Mouse (Mus musculus) myocyte (in vitro differentiated cells): ENCODE measurements around the gene Try4. TPM values are rescaled to one million over a fixed set of nuclear protein-coding genes. Genes with fewer than 3 reads are reported as not detected.
"Not testable (repeated sequence)": the region's sequence is repeated elsewhere in the genome, so short reads cannot be mapped to it uniquely, and the experiment has no call there.

ENCODE experiments used
- H3K27me3 ChIP-seq: one replicate; pipeline ENCODE4 v1.6.1; 2011; ENCODE audit not compliant: control insufficient read depth, insufficient read depth, insufficient read length
- H3K36me3 ChIP-seq: one replicate; pipeline ENCODE4 v1.6.1; 2011; ENCODE audit not compliant: control insufficient read depth, insufficient read depth
- H3K4me2 ChIP-seq: one replicate; pipeline ENCODE4 v1.6.1; 2011; ENCODE audit warnings: low read depth, control low read depth
- H3K4me3 ChIP-seq: one replicate; pipeline ENCODE4 v1.5.1; 2011; ENCODE audit warnings: mild to moderate bottlenecking, control low read depth, moderate library complexity
- H3K79me2 ChIP-seq: one replicate; pipeline ENCODE4 v1.6.1; 2011; ENCODE audit not compliant: control insufficient read depth, insufficient read depth
- H3ac ChIP-seq: one replicate; pipeline ENCODE4 v1.6.1; 2011; ENCODE audit not compliant: control insufficient read depth, insufficient read length
- CEBPB ChIP-seq: IDR thresholded peaks from 2 replicates; pipeline ENCODE4 v1.6.1; 2011; ENCODE audit warnings: mild to moderate bottlenecking, moderate library complexity; ENCODE audit not compliant: poor library complexity, insufficient read depth, severe bottlenecking
- E2F4 ChIP-seq: IDR thresholded peaks from one replicate; pipeline ENCODE4 v1.6.1; 2011; ENCODE audit warnings: mild to moderate bottlenecking, control low read depth, moderate library complexity; ENCODE audit not compliant: insufficient read depth
- MAX ChIP-seq: IDR thresholded peaks from one replicate; pipeline ENCODE4 v1.6.1; 2011; ENCODE audit warnings: low read depth, mild to moderate bottlenecking, control low read depth
- MYOD1 ChIP-seq, 3 experiments: IDR thresholded peaks; one replicate each; pipeline ENCODE4 v1.6.1; 2011; ENCODE audit warnings: control low read depth in 2 of 3, low read depth in 2 of 3, mild to moderate bottlenecking in 2 of 3, moderate library complexity in 1 of 3; ENCODE audit not compliant: insufficient read length in 2 of 3, control insufficient read depth in 1 of 3
- MYOG ChIP-seq, 3 experiments: IDR thresholded peaks; one replicate each; pipeline ENCODE4 v1.6.1; 2011; ENCODE audit warnings: control low read depth in 2 of 3, low read depth in 2 of 3, mild to moderate bottlenecking in 2 of 3; ENCODE audit not compliant: insufficient read length in 2 of 3, control insufficient read depth in 1 of 3, insufficient read depth in 1 of 3
- POLR2A ChIP-seq: IDR thresholded peaks from one replicate; pipeline ENCODE4 v1.6.1; 2011; ENCODE audit warnings: low read depth, mild to moderate bottlenecking, control low read depth, moderate library complexity; ENCODE audit not compliant: insufficient read length
- POLR2AphosphoS2 ChIP-seq: IDR thresholded peaks from one replicate; pipeline ENCODE4 v1.6.1; 2011; ENCODE audit warnings: low read depth, control low read depth; ENCODE audit not compliant: insufficient read length
- REST ChIP-seq: IDR thresholded peaks from one replicate; pipeline ENCODE4 v1.6.1; 2011; ENCODE audit warnings: mild to moderate bottlenecking, control low read depth, moderate library complexity; ENCODE audit not compliant: insufficient read depth, insufficient read length
- SRF ChIP-seq: IDR thresholded peaks from one replicate; pipeline ENCODE4 v1.6.1; 2011; ENCODE audit warnings: low read depth; ENCODE audit not compliant: control insufficient read depth, insufficient read length
- TCF12 ChIP-seq: IDR thresholded peaks from one replicate; pipeline ENCODE4 v1.6.1; 2011; ENCODE audit warnings: mild to moderate bottlenecking, control low read depth; ENCODE audit not compliant: poor library complexity, insufficient read depth, severe bottlenecking
- TCF3 ChIP-seq: IDR thresholded peaks from one replicate; pipeline ENCODE4 v1.6.1; 2011; ENCODE audit warnings: low read depth, control low read depth; ENCODE audit not compliant: insufficient read length
- USF1 ChIP-seq: IDR thresholded peaks from one replicate; pipeline ENCODE4 v1.6.1; 2011; ENCODE audit warnings: low read depth, mild to moderate bottlenecking, control low read depth, moderate library complexity
- polyA plus RNA-seq: library from polyadenylated mRNA; unstranded; fragments of >200 nt; fragmentation: generic; extraction: Trizol; gene quantifications from one replicate; pipeline ENCODE4 v1.2.1, GENCODE M21; 2012; ENCODE audit warnings: missing spikeins

Gene Try4
- polyA plus RNA-seq, 1 experiment = not detected

GRCm38 (mm10) chr6:41298255-41298654 is 3.8 kb upstream of the Try4 start:
- H3K27me3 ChIP-seq = no peaks in the 10 kb centered on the region
- H3K4me3 ChIP-seq = no peak overlapping the region
- no peak for TF ChIP-seq POLR2AphosphoS2
- TF ChIP-seq MYOG (IDR thresholded peaks at IDR 0.05; ENCODE audit: control insufficient read depth in 1 of 3, insufficient read depth in 1 of 3, insufficient read length in 2 of 3, low read depth in 2 of 3) = no peak
- TF ChIP-seq POLR2A = no peak
- no peak for TF ChIP-seq E2F4
- no peak for TF ChIP-seq USF1
- TF ChIP-seq TCF12 = no peak
- H3K36me3 ChIP-seq = no peaks in the 10 kb centered on the region
- no peak overlapping the region for H3ac ChIP-seq
- no peak overlapping the region for H3K4me2 ChIP-seq
- no peaks in the 10 kb centered on the region for H3K79me2 ChIP-seq

GRCm38 (mm10) chr6:41316741-41317140 is 14.7 kb downstream of the Try4 start, which contains the start of gene Try5:
TSS of gene Try5 (minus strand) at chr6:41316841.
- not testable (repeated sequence) for H3K4me2 ChIP-seq, H3K79me2 ChIP-seq, H3ac ChIP-seq, H3K4me3 ChIP-seq, H3K36me3 ChIP-seq, H3K27me3 ChIP-seq

GRCm38 (mm10) chr6:41353932-41354331 is 51.9 kb downstream of the Try4 start, which contains the start of gene Try10:
TSS of gene Try10 (plus strand) at chr6:41354105.
- H3K4me2 ChIP-seq = no peak within 1 kb of the TSS
- H3K36me3 ChIP-seq = no peaks in the 10 kb centered on the region
- no peak within 1 kb of the TSS for H3ac ChIP-seq
- no peaks in the 10 kb centered on the region for H3K27me3 ChIP-seq
- H3K4me3 ChIP-seq = no peak within 1 kb of the TSS
- no peak for TF ChIP-seq TCF3
- no peak for TF ChIP-seq MAX
- no peak for TF ChIP-seq POLR2AphosphoS2
- TF ChIP-seq POLR2A = no peak
- no peak for TF ChIP-seq SRF
- no peak for TF ChIP-seq MYOG (IDR thresholded peaks at IDR 0.05; ENCODE audit: control insufficient read depth in 1 of 3, insufficient read depth in 1 of 3, insufficient read length in 2 of 3, low read depth in 2 of 3)
- no peak for TF ChIP-seq CEBPB
- TF ChIP-seq USF1 = no peak
- no peak for TF ChIP-seq REST
- no peak for TF ChIP-seq MYOD1 (IDR thresholded peaks at IDR 0.05; ENCODE audit: control insufficient read depth in 1 of 3, insufficient read length in 2 of 3, low read depth in 2 of 3)
- TF ChIP-seq E2F4 = no peak
- TF ChIP-seq TCF12 = no peak
- no peaks in the 10 kb centered on the region for H3K79me2 ChIP-seq

Other genes starting within 250 kb of the Try4 start
- 34.1 TPM for gene Try5, start 14.6 kb downstream of the Try4 start, polyA plus RNA-seq
- gene Try10, start 51.8 kb downstream of the Try4 start, polyA plus RNA-seq = not detected
- gene Prss3, start 75.4 kb downstream of the Try4 start, polyA plus RNA-seq = not detected
- gene Gm5771, start 90.1 kb downstream of the Try4 start, polyA plus RNA-seq = not detected
- not detected for gene Gm10334, start 143.9 kb downstream of the Try4 start, polyA plus RNA-seq
- gene Prss1, start 156.7 kb downstream of the Try4 start, polyA plus RNA-seq = not detected
- gene Prss2, start 219.5 kb downstream of the Try4 start, polyA plus RNA-seq = 0.14 TPM